Mouse (Mus musculus) brain, embryonic 14.5 days (tissue): ENCODE data around the gene Diras1.

Source experiments
- CTCF ChIP-seq: fragments of 200-500 bp; IDR thresholded peaks from 2 replicates; pipeline ENCODE4 v1.5.1; 2012; ENCODE audit warnings: inconsistent platforms, mild to moderate bottlenecking, moderate library complexity, borderline replicate concordance; ENCODE audit not compliant: insufficient read depth, insufficient read length; ENCODE audit errors: extremely low read depth
- POLR2A ChIP-seq: fragments of 200-500 bp; IDR thresholded peaks from 2 replicates; pipeline ENCODE4 v1.6.1; 2012; ENCODE audit warnings: mild to moderate bottlenecking, inconsistent platforms, borderline replicate concordance; ENCODE audit not compliant: poor library complexity, insufficient read depth, insufficient read length, severe bottlenecking; ENCODE audit errors: extremely low read depth

GRCm38 (mm10) chr10:81069836-81070235 lies 44.4 kb upstream of the Diras1 start, which contains the start of gene Thop1:
- 0 out of 2 replicates have a peak, but pooled peaks have one; percentile 1 for TF ChIP-seq CTCF
- TF ChIP-seq POLR2A: peak; percentile 68
